Mouse (Mus musculus) neural tube, embryonic 11.5 days (tissue): Measurements from ENCODE around the gene Rnf114. TPM values are rescaled to one million over a fixed set of nuclear protein-coding genes. Genes with fewer than 3 reads are reported as not detected.

Source experiments
- ATAC-seq: fragments of 200-750 bp; cut with Nextera tagmentation; 2 replicates; pipeline ENCODE4 v1.8.0; 2017; ENCODE audit warnings: moderate number of reproducible peaks, mild to moderate bottlenecking, moderate TSS enrichment, moderate library complexity; ENCODE audit not compliant: insufficient read depth, low FRiP score, low TSS enrichment
- DNase-seq: peaks from one replicate; pipeline ENCODE4 v3.0.0-alpha.2; 2015; ENCODE audit warnings: low spot score
- H3K27ac ChIP-seq: fragments of 300-500 bp; sonication (generic); 2 replicates; pipeline ENCODE4 v1.5.1; 2014; ENCODE audit warnings: low read depth, mild to moderate bottlenecking, low read length
- H3K27me3 ChIP-seq: fragments of 300-500 bp; sonication (generic); 2 replicates; pipeline ENCODE4 v1.6.1; 2014; ENCODE audit warnings: mild to moderate bottlenecking, low read length, mixed read lengths; ENCODE audit not compliant: control insufficient read depth, insufficient read depth
- H3K36me3 ChIP-seq: fragments of 300-500 bp; sonication (generic); 2 replicates; pipeline ENCODE4 v1.6.1; 2014; ENCODE audit warnings: mild to moderate bottlenecking, low read length, moderate library complexity, mixed read lengths; ENCODE audit not compliant: control insufficient read depth, insufficient read depth
- H3K4me1 ChIP-seq: fragments of 300-500 bp; sonication (generic); 2 replicates; pipeline ENCODE4 v1.6.1; 2014; ENCODE audit warnings: low read length, mixed read lengths; ENCODE audit not compliant: control insufficient read depth, insufficient read depth
- H3K4me2 ChIP-seq: fragments of 300-500 bp; sonication (generic); 2 replicates; pipeline ENCODE4 v1.6.1; 2014; ENCODE audit warnings: low read depth, mild to moderate bottlenecking, moderate library complexity
- H3K4me3 ChIP-seq: fragments of 300-500 bp; sonication (generic); 2 replicates; pipeline ENCODE4 v1.5.1; 2014; ENCODE audit warnings: low read depth, low read length
- H3K9ac ChIP-seq: fragments of 300-500 bp; sonication (generic); 2 replicates; pipeline ENCODE4 v1.6.1; 2014; ENCODE audit warnings: mild to moderate bottlenecking, low read length
- H3K9me3 ChIP-seq: fragments of 300-500 bp; sonication (generic); 2 replicates; pipeline ENCODE4 v1.6.1; 2016; ENCODE audit warnings: low read length; ENCODE audit not compliant: control insufficient read depth
- WGBS: fragments of 180-500 bp; shearing (Covaris S2); extraction: QIAGEN DNeasy Blood & Tissue Kit; methylation state at CpG from one replicate; pipeline ENCODE4 v1.1.7; 2014; 5-methylcytosine and 5-hydroxymethylcytosine counted together
- polyA plus RNA-seq: library from polyadenylated mRNA; unstranded; fragments of >200 nt; fragmentation: Nextera tagmentation; extraction: Ambion mirVana; gene quantifications from 2 replicates; pipeline ENCODE4 v1.2.1, GENCODE M21; 2014

The Rnf114 gene
- polyA plus RNA-seq, 1 experiment from 2014 or later: 161 TPM

GRCm38 (mm10) chr2:167552292-167552691 is 59.8 kb downstream of the Rnf114 start:
- Histone ChIP-seq H3K27me3 (no peaks in the 10 kb centered on the region), H3K4me2 (no peak overlapping the region), H3K36me3 (no peaks in the 10 kb centered on the region), H3K9ac (no peak overlapping the region), H3K4me3 (no peak overlapping the region), H3K4me1 (peaks cover 4% of the 10 kb centered on the region; the same call in 1 of the 2 replicates), H3K9me3 (no peaks in the 10 kb centered on the region), H3K27ac (no peak overlapping the region; the same call in 1 of the 2 replicates)
- DNase-seq: no peak
- WGBS: 89% methylated on average over 4 of the region's 4 CpGs
- no peak for ATAC-seq

- ATAC-seq: peak; percentile 27; the same call in 1 of the 2 replicates
- no peak overlapping the region for H3K4me3 ChIP-seq
- H3K9me3 ChIP-seq: no peaks in the 10 kb centered on the region
- no peak for DNase-seq
- no peak overlapping the region for H3K4me2 ChIP-seq
- H3K4me1 ChIP-seq: peaks cover 4% of the 10 kb centered on the region; the same call in 1 of the 2 replicates
- H3K36me3 ChIP-seq: no peaks in the 10 kb centered on the region
- no peak overlapping the region for H3K9ac ChIP-seq
- H3K27me3 ChIP-seq: no peaks in the 10 kb centered on the region
- 15% methylated on average over 11 of the region's 11 CpGs for WGBS
- peak overlapping the region; percentile 56; the same call in 1 of the 2 replicates for H3K27ac ChIP-seq
Measured at GRCm38 (mm10) chr2:167552927-167553402, 60.5 kb downstream of the Rnf114 start.

- H3K4me2 ChIP-seq: no peak overlapping the region
- no peak overlapping the region for H3K9ac ChIP-seq
- H3K36me3 ChIP-seq: no peaks in the 10 kb centered on the region
- 79% methylated on average over 5 of the region's 5 CpGs for WGBS
- peaks cover 13% of the 10 kb centered on the region for H3K4me1 ChIP-seq
- H3K27me3 ChIP-seq: no peaks in the 10 kb centered on the region
- no peak overlapping the region for H3K4me3 ChIP-seq
- H3K9me3 ChIP-seq: no peaks in the 10 kb centered on the region
- DNase-seq (no peak), ATAC-seq (no peak)
- H3K27ac ChIP-seq: no peak overlapping the region
Measured at GRCm38 (mm10) chr2:167555766-167556165, 63.3 kb downstream of the Rnf114 start.

GRCm38 (mm10) chr2:167559413-167559812 is 67.0 kb downstream of the Rnf114 start:
- Histone ChIP-seq H3K4me1 (peaks cover 13% of the 10 kb centered on the region), H3K36me3 (no peaks in the 10 kb centered on the region), H3K4me3 (no peak overlapping the region), H3K27ac (no peak overlapping the region), H3K9me3 (no peaks in the 10 kb centered on the region), H3K27me3 (no peaks in the 10 kb centered on the region), H3K9ac (peak overlapping the region; percentile 60), H3K4me2 (peak overlapping the region; percentile 38)
- WGBS: 7% methylated on average over 27 of the region's 27 CpGs
- peak; percentile 38; the same call in 1 of the 2 replicates for ATAC-seq
- no peak for DNase-seq

GRCm38 (mm10) chr2:167562101-167562500 is 69.7 kb downstream of the Rnf114 start:
- WGBS: 44% methylated on average over 8 of the region's 8 CpGs

GRCm38 (mm10) chr2:167563035-167563434 is 70.6 kb downstream of the Rnf114 start:
- H3K36me3 ChIP-seq: no peaks in the 10 kb centered on the region
- no peak overlapping the region for H3K27ac ChIP-seq
- peaks cover 22% of the 10 kb centered on the region for H3K4me1 ChIP-seq
- H3K9me3 ChIP-seq: no peaks in the 10 kb centered on the region
- WGBS: 59% methylated on average over 5 of the region's 5 CpGs
- DNase-seq (no peak), ATAC-seq (no peak)
- no peak overlapping the region for H3K4me3 ChIP-seq
- no peak overlapping the region for H3K4me2 ChIP-seq
- H3K9ac ChIP-seq: no peak overlapping the region
- H3K27me3 ChIP-seq: no peaks in the 10 kb centered on the region

More at GRCm38 (mm10) chr2:167562101-167562500, 69.7 kb downstream of the Rnf114 start:
- Histone ChIP-seq H3K27me3 (no peaks in the 10 kb centered on the region), H3K4me3 (no peak overlapping the region), H3K9me3 (no peaks in the 10 kb centered on the region), H3K27ac (no peak overlapping the region), H3K4me2 (no peak overlapping the region), H3K9ac (no peak overlapping the region), H3K36me3 (no peaks in the 10 kb centered on the region), H3K4me1 (peaks cover 22% of the 10 kb centered on the region)
- DNase-seq (no peak), ATAC-seq (no peak)

- 31% methylated on average over 12 of the region's 12 CpGs for WGBS
- Histone ChIP-seq H3K27ac (no peak overlapping the region), H3K4me2 (no peak overlapping the region), H3K9ac (no peak overlapping the region), H3K27me3 (no peaks in the 10 kb centered on the region), H3K36me3 (no peaks in the 10 kb centered on the region), H3K4me1 (peaks cover 22% of the 10 kb centered on the region), H3K9me3 (no peaks in the 10 kb centered on the region), H3K4me3 (no peak overlapping the region)
- DNase-seq (peak; percentile 62), ATAC-seq (no peak)
Measured at GRCm38 (mm10) chr2:167563703-167564102, 71.3 kb downstream of the Rnf114 start.

- Histone ChIP-seq H3K27ac (0 out of 2 replicates have a peak overlapping the region, but pooled peaks have one; percentile 23), H3K4me1 (peaks cover 17% of the 10 kb centered on the region), H3K36me3 (no peaks in the 10 kb centered on the region), H3K27me3 (no peaks in the 10 kb centered on the region), H3K4me2 (no peak overlapping the region), H3K4me3 (no peak overlapping the region), H3K9me3 (no peaks in the 10 kb centered on the region), H3K9ac (no peak overlapping the region)
- ATAC-seq: no peak
- 66% methylated on average over 13 of the region's 13 CpGs for whole genome bisulfite sequencing
- DNase-seq: no peak
Measured at GRCm38 (mm10) chr2:167564551-167565311, 72.3 kb downstream of the Rnf114 start.

- peaks cover 13% of the 10 kb centered on the region for H3K4me1 ChIP-seq
- DNase-seq (no peak), ATAC-seq (no peak)
- H3K27ac ChIP-seq: no peak overlapping the region
- H3K4me3 ChIP-seq: no peak overlapping the region
- H3K36me3 ChIP-seq: no peaks in the 10 kb centered on the region
- WGBS: 70% methylated on average over 3 of the region's 3 CpGs
- H3K9me3 ChIP-seq: no peaks in the 10 kb centered on the region
- H3K9ac ChIP-seq: no peak overlapping the region
- no peaks in the 10 kb centered on the region for H3K27me3 ChIP-seq
- H3K4me2 ChIP-seq: no peak overlapping the region
Measured at GRCm38 (mm10) chr2:167565312-167565656, 72.8 kb downstream of the Rnf114 start.
